Mouse (Mus musculus): ENCODE data around the gene Foxn3. TPM values are rescaled to one million over a fixed set of nuclear protein-coding genes. Genes with fewer than 3 reads are reported as not detected.
A peak's percentile ranks its signal among the peaks of the same experiment; 100 is the strongest.

The Foxn3 gene
- polyA plus RNA-seq, 1 experiment from 2014 or later, result 86.4 TPM

DNA sequence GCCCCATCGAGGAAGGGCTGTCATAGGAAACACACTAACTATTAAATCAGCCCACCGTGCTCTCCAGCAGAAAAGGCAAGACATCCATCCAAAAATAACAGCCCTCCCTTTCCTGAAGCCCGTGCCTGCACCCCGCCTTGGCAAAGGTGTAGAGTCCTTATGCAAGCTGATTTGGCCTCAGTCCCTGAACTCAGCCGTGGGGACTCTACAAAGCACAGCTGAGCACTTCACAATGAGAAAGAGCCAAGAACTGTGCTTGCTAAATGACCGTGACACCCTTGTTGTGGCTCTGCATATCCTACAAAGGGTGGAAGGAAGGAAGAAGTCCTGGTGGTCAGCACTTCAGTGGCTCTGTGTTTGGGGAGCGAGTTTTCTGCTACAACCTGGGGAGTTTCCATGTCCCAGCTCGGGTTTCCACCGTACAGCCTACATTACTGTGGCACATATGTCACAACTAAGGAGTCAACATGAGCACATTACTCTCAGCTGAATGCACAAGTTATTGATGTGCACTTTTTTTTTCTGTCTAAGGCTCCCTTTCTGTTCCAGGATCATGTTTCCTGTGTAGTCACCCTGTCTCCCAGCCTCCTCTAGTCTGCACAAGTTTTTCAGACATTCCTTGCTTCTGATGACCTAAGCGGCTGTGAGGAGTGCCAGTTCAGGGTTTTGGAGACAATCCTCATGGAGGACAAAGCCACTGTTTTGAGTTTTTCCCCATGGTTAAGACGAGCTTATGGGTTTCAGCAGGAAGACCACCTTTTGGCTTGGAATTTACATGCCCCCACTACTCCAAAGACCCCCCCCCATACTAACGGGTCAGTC lies 226.8 kb downstream of the Foxn3 start:
- 33% methylated on average over 12 of the region's 12 CpGs for WGBS
- Histone ChIP-seq H3K9me3 (no peaks in the 10 kb centered on the region), H3K36me3 (no peaks in the 10 kb centered on the region), H3K4me1 (peaks cover 82% of the 10 kb centered on the region), H3K9ac (replicated peaks) (no peak overlapping the region), H3K27me3 (no peaks in the 10 kb centered on the region), H3K27ac (replicated peaks) (peak overlapping the region; percentile 81), H3K4me3 (no peak overlapping the region), H3K4me2 (replicated peaks) (no peak overlapping the region)
- ATAC-seq (replicated peaks), result peak; percentile 29; the same call in 1 of the 2 replicates

DNA sequence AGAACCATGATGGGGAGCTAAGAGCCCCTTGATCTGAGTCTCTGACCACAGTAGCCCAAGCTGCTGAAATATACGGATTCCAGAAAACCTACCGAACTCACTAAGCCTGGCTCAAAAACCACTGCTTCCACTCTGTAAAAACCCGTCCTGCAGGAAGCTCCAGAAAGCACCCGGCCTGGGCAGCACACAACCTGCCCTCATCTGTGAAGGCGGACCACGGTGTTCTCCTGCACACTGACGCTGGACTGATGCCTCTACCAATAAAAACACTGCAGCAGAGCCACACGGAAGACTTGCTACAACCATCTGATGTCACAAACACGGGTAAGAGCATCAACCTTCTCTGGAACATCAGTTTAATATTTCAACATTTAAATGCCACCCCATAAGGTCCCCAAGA lies 227.8 kb downstream of the Foxn3 start:
- Histone ChIP-seq H3K27ac (replicated peaks) (peak overlapping the region; percentile 81; the same call in 1 of the 2 replicates), H3K9ac (replicated peaks) (no peak overlapping the region), H3K27me3 (no peaks in the 10 kb centered on the region), H3K4me2 (replicated peaks) (no peak overlapping the region), H3K9me3 (no peaks in the 10 kb centered on the region), H3K4me3 (no peak overlapping the region), H3K4me1 (peaks cover 80% of the 10 kb centered on the region), H3K36me3 (no peaks in the 10 kb centered on the region)
- no peak for ATAC-seq (replicated peaks)
- WGBS, result 87% methylated on average over 9 of the region's 9 CpGs

DNA sequence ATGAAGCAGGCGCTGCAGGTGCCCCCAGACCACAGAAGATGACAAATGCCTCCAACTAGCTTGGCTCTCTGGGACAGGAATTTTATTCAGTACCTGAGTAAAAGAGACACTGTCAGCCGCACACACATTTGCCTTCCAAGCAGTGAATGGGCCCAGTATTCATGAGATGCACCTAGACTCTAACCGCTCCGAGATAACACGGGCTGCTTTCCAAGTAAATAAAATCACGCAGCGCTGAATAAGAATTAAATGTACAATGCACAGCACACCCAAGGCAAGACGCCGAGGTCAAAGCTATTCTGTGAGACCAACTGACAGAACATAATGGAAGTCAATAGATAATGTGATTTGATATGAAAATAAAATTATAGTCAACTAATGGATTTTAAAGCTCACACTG lies 229.4 kb downstream of the Foxn3 start:
- Histone ChIP-seq H3K27ac (replicated peaks) (peak overlapping the region; percentile 68), H3K9me3 (no peaks in the 10 kb centered on the region), H3K4me2 (replicated peaks) (no peak overlapping the region), H3K9ac (replicated peaks) (0 out of 2 replicates have a peak overlapping the region, but pooled peaks have one; percentile 17), H3K27me3 (no peaks in the 10 kb centered on the region), H3K36me3 (no peaks in the 10 kb centered on the region), H3K4me3 (no peak overlapping the region), H3K4me1 (peaks cover 80% of the 10 kb centered on the region)
- 32% methylated on average over 9 of the region's 9 CpGs for WGBS
- ATAC-seq (replicated peaks), result no peak

DNA sequence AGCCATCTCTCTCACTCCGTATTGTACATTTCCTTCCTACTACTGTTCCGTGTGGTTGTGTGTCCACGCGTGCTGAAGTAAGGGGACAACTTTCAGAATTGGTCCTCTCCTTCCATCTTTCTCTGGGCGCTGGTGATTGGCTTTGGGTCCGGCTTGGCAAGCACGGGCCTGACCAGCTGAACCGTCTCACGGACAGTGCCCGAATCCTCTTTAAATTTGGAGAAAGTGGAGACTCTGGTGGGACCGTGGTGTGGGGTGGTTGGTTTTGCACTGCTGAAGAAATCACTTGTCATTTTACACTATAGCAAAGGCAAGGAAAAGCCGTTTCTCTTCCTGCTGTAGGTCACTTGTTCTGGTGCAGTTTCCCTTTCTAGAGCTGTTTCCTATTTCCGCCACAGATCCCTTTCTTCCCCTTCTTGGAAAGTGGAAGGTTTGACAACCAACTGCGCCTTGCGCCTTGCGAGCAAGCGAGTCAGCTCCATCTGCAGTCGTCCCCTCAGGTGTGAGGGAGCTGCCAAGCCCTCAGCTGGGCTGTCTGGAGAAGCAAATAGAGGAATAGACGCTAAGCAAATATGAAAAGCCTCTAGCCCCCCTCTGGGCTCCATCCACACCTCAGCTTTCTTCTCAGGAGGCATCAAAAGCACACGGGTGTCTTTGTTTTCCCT lies 229.9 kb downstream of the Foxn3 start:
- Histone ChIP-seq H3K4me3 (no peak overlapping the region), H3K4me2 (replicated peaks) (no peak overlapping the region), H3K4me1 (peaks cover 80% of the 10 kb centered on the region), H3K9me3 (no peaks in the 10 kb centered on the region), H3K27ac (replicated peaks) (peak overlapping the region; percentile 68), H3K27me3 (no peaks in the 10 kb centered on the region), H3K9ac (replicated peaks) (0 out of 2 replicates have a peak overlapping the region, but pooled peaks have one; percentile 17), H3K36me3 (no peaks in the 10 kb centered on the region)
- WGBS, result 72% methylated on average over 20 of the region's 20 CpGs
- no peak for ATAC-seq (replicated peaks)

DNA sequence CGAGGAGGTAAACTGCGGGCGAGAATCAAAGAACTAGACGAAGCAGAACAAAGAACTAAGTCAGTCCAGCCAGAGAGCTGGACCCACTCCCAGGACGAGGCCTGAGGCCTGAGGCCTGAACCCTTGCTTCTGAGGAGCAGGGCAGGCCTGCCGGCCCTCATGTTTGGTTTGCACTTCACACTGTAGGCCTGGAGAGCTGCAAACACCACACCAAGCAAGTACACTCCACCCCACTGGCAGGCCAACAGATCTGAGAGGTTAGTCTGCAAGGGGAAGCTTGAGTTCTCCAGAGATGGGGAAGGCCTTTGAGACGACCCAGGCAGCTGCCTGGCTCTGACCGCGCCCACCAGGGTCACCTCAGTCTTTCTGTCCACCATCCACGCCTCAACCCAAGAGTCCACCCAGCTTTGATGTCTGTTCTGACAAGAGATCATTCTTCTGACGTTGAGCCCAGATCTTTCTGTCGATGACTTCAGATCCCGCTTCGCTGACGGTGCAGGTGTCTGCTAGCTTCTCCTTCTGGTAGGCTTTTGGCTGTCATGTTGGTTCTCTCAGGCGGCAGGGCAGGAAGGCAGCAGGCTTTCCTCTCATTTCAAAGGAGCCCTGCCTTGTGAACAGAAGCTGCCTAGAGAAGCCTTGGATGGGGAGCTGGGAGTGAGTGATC lies 231.1 kb downstream of the Foxn3 start:
- Histone ChIP-seq H3K27ac (replicated peaks) (peak overlapping the region; percentile 1; the same call in 1 of the 2 replicates), H3K4me2 (replicated peaks) (no peak overlapping the region), H3K36me3 (no peaks in the 10 kb centered on the region), H3K9ac (replicated peaks) (no peak overlapping the region), H3K4me1 (peaks cover 77% of the 10 kb centered on the region), H3K4me3 (no peak overlapping the region), H3K9me3 (no peaks in the 10 kb centered on the region), H3K27me3 (no peaks in the 10 kb centered on the region)
- ATAC-seq (replicated peaks), result no peak
- 58% methylated on average over 16 of the region's 16 CpGs for WGBS

DNA sequence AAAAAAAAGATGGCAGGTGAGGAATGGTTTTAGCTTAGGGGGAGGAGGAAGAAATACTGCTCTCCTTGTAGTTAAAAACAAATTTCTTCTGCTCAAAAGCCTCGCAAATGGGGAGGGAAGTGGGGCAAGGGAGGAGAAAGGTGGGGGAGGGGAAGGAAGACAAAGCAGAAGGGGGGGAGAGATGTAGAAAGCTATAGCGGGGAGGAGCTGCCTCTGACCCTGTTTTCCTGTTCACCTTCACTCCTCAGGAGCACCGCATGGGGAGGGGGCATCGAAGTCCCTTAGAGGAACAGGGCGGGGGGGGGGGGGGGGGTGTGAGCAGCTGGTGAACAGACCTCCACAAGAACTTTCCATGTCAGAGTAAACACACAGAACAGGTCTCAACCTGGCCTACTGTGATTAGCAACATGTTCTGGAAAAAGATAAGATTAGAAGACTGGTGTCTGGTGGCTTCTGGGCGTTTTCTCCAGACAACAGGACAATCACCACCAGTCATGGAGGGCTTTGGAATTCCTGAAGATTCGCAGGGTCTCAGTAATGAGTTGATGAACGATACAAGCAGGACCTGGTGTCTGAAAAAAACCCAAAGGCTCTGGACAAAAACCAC lies 231.9 kb downstream of the Foxn3 start:
- Histone ChIP-seq H3K4me3 (no peak overlapping the region), H3K36me3 (no peaks in the 10 kb centered on the region), H3K9ac (replicated peaks) (no peak overlapping the region), H3K27me3 (no peaks in the 10 kb centered on the region), H3K4me1 (peaks cover 69% of the 10 kb centered on the region), H3K9me3 (no peaks in the 10 kb centered on the region), H3K27ac (replicated peaks) (no peak overlapping the region), H3K4me2 (replicated peaks) (no peak overlapping the region)
- no peak for ATAC-seq (replicated peaks)
- 48% methylated on average over 6 of the region's 8 CpGs for WGBS

DNA sequence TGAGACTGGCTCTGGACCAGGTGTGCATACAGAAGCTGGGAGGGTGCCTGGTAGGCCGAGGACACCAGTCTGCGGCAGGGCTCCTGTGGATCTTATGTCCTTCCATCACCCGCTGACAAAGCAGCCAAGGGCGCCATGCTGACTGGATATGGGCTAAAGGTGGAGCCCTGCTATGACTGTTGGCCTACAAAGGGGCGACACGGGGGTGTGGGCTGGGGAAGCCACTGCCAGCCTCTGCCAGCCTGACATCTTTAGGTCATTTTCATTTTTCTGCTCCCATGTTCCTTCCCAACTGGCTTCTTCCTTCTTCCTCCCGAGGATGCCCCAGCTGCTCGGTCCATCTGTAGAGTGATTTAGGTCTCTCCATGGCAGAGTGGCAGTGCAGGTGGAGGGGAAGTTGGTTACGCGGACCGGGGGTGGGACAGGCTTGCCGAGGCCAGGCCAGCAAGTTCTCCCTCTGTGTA lies 232.5 kb downstream of the Foxn3 start:
- Histone ChIP-seq H3K27ac (replicated peaks) (0 out of 2 replicates have a peak overlapping the region, but pooled peaks have one; percentile 25), H3K4me3 (no peak overlapping the region), H3K4me1 (peaks cover 63% of the 10 kb centered on the region), H3K9me3 (no peaks in the 10 kb centered on the region), H3K9ac (replicated peaks) (no peak overlapping the region), H3K27me3 (no peaks in the 10 kb centered on the region), H3K4me2 (replicated peaks) (no peak overlapping the region), H3K36me3 (no peaks in the 10 kb centered on the region)
- 73% methylated on average over 12 of the region's 12 CpGs for WGBS
- no peak for ATAC-seq (replicated peaks)

DNA sequence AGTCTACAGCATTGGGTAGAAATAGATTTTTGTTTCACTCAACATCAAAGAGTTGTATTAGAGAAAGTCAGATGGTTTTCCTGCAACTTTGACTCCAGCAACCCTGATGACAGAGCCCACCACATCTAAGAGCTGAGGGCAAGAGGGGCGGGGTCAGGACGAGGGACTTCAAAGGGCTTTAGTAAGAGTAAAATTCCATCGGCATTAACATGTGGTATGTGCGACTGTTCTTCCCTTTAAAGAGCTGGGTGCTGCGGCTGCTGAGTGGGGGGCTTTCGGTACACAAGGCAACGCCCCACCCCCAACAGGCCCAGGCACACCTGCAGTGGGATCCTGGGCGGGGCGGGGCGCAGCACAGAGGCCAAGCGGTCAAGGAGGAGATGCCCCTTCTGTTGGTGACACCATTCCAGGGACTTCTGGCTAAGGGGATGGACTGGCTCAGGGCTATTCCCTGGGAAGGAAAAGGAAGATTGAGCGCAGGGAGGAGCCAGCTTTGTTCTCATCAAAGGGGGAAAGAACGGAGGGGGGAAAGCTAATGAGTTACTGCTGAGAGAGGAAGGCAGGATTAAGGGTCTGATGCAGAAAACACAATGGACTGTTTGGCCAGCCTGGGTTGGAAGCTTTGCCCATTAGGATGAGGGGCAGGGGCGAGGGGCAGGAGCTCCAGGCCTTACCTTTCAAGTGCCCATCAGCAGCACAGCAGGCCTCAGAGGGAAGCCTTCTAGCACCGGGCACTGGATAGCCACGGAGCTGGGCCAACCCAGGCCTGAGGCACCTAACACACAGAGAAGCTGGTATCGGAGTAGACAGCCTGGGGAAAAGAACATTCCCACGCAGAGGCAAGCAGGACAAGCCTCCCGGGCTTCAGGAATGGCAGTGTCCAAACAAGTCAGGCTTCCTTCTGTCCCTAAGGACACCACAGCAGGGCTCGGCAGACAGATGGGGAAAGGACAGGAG lies 233.8 kb downstream of the Foxn3 start:
- no peaks in the 10 kb centered on the region for H3K9me3 ChIP-seq
- peaks cover 62% of the 10 kb centered on the region for H3K4me1 ChIP-seq
- peak overlapping the region; percentile 68 for H3K27ac ChIP-seq (replicated peaks)
- no peaks in the 10 kb centered on the region for H3K36me3 ChIP-seq
- H3K4me2 ChIP-seq (replicated peaks), result peak overlapping the region; percentile 19; the same call in 1 of the 2 replicates
- H3K27me3 ChIP-seq, result no peaks in the 10 kb centered on the region
- H3K4me3 ChIP-seq, result no peak overlapping the region
- H3K9ac ChIP-seq (replicated peaks), result peak overlapping the region; percentile 37
- ATAC-seq (replicated peaks), result peak; percentile 57
- 7% methylated on average over 20 of the region's 20 CpGs for WGBS

DNA sequence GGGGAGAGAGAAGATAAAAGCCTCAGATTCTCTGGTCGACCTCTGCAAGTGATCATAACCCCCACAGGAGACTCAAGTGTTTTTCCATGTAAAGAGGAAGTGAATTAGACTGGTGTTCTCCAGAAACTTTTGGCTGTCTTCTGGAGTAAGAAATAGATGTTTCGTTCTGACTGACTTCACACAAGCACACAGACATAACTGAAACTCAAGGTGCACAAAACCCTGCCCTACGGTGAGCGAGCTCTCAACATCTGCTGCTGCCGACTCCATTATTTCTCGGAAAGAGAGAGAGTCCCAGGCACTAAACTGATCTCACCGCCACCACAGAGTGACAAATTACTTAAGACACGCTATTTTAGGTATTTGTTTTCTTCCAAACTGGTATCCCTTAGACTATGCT lies 237.2 kb downstream of the Foxn3 start:
- H3K27ac ChIP-seq (replicated peaks), result no peak overlapping the region
- no peak for ATAC-seq (replicated peaks)
- H3K4me2 ChIP-seq (replicated peaks), result no peak overlapping the region
- 70% methylated on average over 8 of the region's 8 CpGs for whole genome bisulfite sequencing
- peaks cover 39% of the 10 kb centered on the region for H3K4me1 ChIP-seq
- no peak overlapping the region for H3K4me3 ChIP-seq
- H3K9ac ChIP-seq (replicated peaks), result no peak overlapping the region
- H3K36me3 ChIP-seq, result no peaks in the 10 kb centered on the region
- H3K27me3 ChIP-seq, result no peaks in the 10 kb centered on the region
- H3K9me3 ChIP-seq, result no peaks in the 10 kb centered on the region

DNA sequence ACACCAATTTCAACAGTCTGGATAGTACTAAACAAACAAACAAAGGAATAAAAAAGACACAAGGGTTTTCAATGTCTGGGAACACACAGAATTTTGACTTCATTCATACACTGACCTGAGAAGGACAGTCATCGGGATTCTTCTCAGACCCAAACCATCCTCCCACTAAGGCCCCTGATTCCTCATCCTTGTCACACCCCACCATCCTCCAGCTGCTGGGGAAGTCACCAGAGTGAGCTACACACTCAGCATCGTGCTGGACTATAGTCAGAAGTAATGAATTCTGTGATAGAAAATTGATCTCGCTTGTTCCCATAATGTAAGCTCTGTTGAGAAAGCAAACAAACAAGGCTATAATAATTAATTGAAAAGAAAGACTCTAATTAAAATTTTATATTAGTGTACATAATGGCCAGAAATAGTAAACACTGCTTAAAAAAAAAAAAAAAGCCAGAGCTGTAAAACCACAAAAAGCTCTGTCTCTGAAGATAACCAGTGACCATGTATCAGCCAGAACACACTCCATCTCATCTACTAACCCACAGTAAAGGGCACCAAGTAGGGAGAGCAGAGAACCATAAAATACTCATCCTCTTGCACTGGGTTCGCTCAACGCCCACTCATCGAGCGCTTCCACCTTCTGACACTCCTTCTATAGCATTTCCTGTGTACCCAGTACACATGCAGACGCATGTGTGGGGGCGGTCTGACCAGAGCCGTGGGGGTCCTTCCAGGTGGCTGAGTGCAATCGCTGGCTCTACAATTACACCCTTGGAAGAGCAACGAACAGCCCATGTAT lies 241.6 kb downstream of the Foxn3 start:
- Histone ChIP-seq H3K9ac (replicated peaks) (no peak overlapping the region), H3K9me3 (no peaks in the 10 kb centered on the region), H3K4me3 (no peak overlapping the region), H3K27me3 (no peaks in the 10 kb centered on the region), H3K36me3 (no peaks in the 10 kb centered on the region), H3K27ac (replicated peaks) (peak overlapping the region; percentile 13; the same call in 1 of the 2 replicates), H3K4me1 (peaks cover 33% of the 10 kb centered on the region), H3K4me2 (replicated peaks) (no peak overlapping the region)
- WGBS, result 76% methylated on average over 12 of the region's 12 CpGs
- no peak for ATAC-seq (replicated peaks)
